Mouse (Mus musculus) liver, embryonic 15.5 days (tissue): ENCODE data around the gene Pcnx3. TPM values are rescaled to one million over a fixed set of nuclear protein-coding genes. Genes with fewer than 3 reads are reported as not detected.

Experiments used
- ATAC-seq: fragments of 200-750 bp; cut with Nextera tagmentation; 2 replicates; pipeline ENCODE4 v1.8.0; 2017; ENCODE audit warnings: moderate number of reproducible peaks, mild to moderate bottlenecking, moderate library complexity; ENCODE audit not compliant: insufficient read depth
- H3K27ac ChIP-seq: fragments of 300-500 bp; sonication (generic); replicated peaks from 2 replicates; pipeline ENCODE4 v1.5.1; 2015; ENCODE audit warnings: mild to moderate bottlenecking, inconsistent platforms
- H3K27me3 ChIP-seq: fragments of 300-500 bp; sonication (generic); 2 replicates; pipeline ENCODE4 v1.6.1; 2015; ENCODE audit warnings: mild to moderate bottlenecking, inconsistent platforms
- H3K36me3 ChIP-seq: fragments of 300-500 bp; sonication (generic); replicated peaks from 2 replicates; pipeline ENCODE4 v1.6.1; 2015; ENCODE audit warnings: moderate library complexity, mild to moderate bottlenecking, inconsistent platforms
- H3K4me1 ChIP-seq: fragments of 300-500 bp; sonication (generic); replicated peaks from 2 replicates; pipeline ENCODE4 v1.6.1; 2015; ENCODE audit warnings: inconsistent platforms
- H3K4me2 ChIP-seq: fragments of 300-500 bp; sonication (generic); 2 replicates; pipeline ENCODE4 v1.6.1; 2015; ENCODE audit warnings: moderate library complexity, mild to moderate bottlenecking, inconsistent platforms
- H3K4me3 ChIP-seq: fragments of 300-500 bp; sonication (generic); replicated peaks from 2 replicates; pipeline ENCODE4 v1.5.1; 2015; ENCODE audit warnings: mild to moderate bottlenecking, inconsistent platforms
- H3K9ac ChIP-seq: fragments of 300-500 bp; sonication (generic); 2 replicates; pipeline ENCODE4 v1.6.1; 2015; ENCODE audit warnings: moderate library complexity, mild to moderate bottlenecking, inconsistent platforms
- H3K9me3 ChIP-seq: fragments of 300-500 bp; sonication (generic); replicated peaks from 2 replicates; pipeline ENCODE4 v1.6.1; 2016; ENCODE audit warnings: inconsistent platforms
- WGBS: fragments of 180-500 bp; shearing (Covaris S2); methylation state at CpG from one replicate; pipeline ENCODE4 v1.1.7; 2015; ENCODE audit warnings: mixed read lengths; ENCODE audit not compliant: insufficient replicate concordance; 5-methylcytosine and 5-hydroxymethylcytosine counted together
- polyA plus RNA-seq: library from polyadenylated mRNA; unstranded; fragments of >200 nt; fragmentation: Nextera tagmentation; extraction: Ambion mirVana; gene quantifications from 2 replicates; pipeline ENCODE4 v1.2.1, GENCODE M21; 2015

The Pcnx3 gene
- polyA plus RNA-seq, 1 experiment from 2014 or later, result 9.2 TPM

DNA sequence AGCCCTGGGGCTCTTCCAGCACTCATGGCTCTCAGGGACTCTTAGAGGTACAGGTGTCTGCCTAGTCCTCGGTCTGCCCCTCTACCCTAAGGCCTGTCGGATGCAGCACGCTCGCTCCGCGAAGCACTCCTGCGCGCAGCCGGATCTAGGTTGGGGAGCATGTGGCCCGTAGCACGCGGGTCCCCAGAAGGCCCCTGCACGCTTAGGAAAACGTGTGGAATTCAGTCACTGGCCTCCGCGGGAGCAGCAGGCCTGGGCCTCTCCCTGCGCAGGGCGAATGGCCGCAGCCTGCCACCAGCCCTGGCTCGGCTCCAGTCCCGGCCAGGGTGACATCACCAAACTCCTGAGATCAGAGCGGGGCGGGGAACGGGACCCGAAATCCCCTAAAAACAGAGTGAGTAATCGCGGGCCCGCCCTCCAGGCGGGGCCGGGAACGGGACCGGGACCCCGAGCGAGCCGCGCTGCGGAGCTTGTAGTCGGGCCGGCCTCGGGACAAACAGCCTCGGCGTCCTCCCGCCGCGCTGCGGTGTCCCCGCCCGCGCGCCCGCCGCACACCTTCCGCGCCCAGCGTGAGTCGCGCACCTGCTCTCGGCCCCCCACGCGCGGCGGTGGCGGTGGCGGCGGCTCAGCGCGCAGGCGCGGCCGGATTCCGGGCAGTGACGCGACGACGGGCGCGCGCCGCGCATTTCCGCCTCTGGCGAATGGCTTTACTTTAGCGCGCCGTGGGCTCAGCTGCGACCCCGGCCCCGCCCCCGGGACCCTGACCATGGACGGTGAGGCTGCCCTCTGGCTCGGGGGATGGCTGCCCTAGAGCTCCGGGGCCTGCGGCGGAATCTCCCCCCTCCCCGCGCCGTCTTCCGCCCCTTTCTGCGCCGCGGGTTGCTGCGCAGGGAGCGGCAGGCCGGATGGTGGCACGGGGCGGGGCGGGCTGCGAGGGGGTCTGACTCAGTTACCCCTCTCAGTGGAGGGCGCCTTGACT lies 51.4 kb downstream of the Pcnx3 start, which contains the start of gene Rela:
Gene Rela (plus strand): TSS at position 415 of the 979 bp plus-strand sequence.
- peaks cover 35% of the 10 kb centered on the region for H3K36me3 ChIP-seq
- H3K9me3 ChIP-seq, result no peaks in the 10 kb centered on the region
- peak within 1 kb of the TSS; percentile 85 for H3K27ac ChIP-seq
- H3K27me3 ChIP-seq, result no peaks in the 10 kb centered on the region
- ATAC-seq, result peak; percentile 81
- peak within 1 kb of the TSS; percentile 84 for H3K4me3 ChIP-seq
- peaks cover 49% of the 10 kb centered on the region for H3K4me1 ChIP-seq
- under 1% methylated on average over 109 of the region's 109 CpGs for WGBS
- peak within 1 kb of the TSS; percentile 82 for H3K9ac ChIP-seq
- peak within 1 kb of the TSS; percentile 97 for H3K4me2 ChIP-seq

GRCm38 (mm10) chr19:5636571-5637041 lies 52.1 kb downstream of the Pcnx3 start:
- peaks cover 27% of the 10 kb centered on the region for H3K36me3 ChIP-seq
- H3K4me3 ChIP-seq, result peak overlapping the region; percentile 84
- 40% methylated on average over 12 of the region's 12 CpGs for WGBS
- H3K4me2 ChIP-seq, result peak overlapping the region; percentile 97
- H3K9me3 ChIP-seq, result no peaks in the 10 kb centered on the region
- peak overlapping the region; percentile 85 for H3K27ac ChIP-seq
- H3K4me1 ChIP-seq, result peaks cover 49% of the 10 kb centered on the region
- ATAC-seq, result no peak
- no peaks in the 10 kb centered on the region for H3K27me3 ChIP-seq
- H3K9ac ChIP-seq, result peak overlapping the region; percentile 82

DNA sequence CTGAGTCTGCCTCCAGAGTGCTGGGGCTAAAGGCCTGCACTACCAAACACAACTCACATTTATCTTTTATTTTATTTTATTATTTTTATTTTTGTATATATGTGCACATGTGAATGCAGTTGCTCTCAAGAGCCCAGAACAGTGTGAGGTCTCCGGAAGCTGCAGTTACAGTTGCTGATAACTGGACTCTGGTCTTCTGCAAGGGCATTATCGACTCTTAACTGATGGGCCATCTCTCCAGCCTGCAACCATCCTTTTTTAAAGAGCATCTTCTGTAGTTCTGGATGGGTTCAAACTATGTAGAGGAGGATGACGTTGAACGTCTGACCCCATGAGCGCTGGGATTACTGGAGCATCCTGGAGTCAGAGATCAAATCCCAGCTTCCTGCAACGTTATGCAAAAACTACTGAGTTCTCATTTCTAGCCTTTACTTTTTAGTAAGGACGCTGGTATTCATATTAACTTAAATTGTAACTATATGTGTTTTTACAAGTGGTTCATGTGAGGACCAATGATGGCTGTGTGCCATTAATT lies 52.6 kb downstream of the Pcnx3 start:
- 62% methylated on average over 7 of the region's 7 CpGs for WGBS
- no peaks in the 10 kb centered on the region for H3K9me3 ChIP-seq
- no peaks in the 10 kb centered on the region for H3K27me3 ChIP-seq
- no peak overlapping the region for H3K9ac ChIP-seq
- peak overlapping the region; percentile 97 for H3K4me2 ChIP-seq
- no peak for ATAC-seq
- peaks cover 22% of the 10 kb centered on the region for H3K36me3 ChIP-seq
- H3K4me3 ChIP-seq, result peak overlapping the region; percentile 84; the same call in 1 of the 2 replicates
- peaks cover 44% of the 10 kb centered on the region for H3K4me1 ChIP-seq
- no peak overlapping the region for H3K27ac ChIP-seq

DNA sequence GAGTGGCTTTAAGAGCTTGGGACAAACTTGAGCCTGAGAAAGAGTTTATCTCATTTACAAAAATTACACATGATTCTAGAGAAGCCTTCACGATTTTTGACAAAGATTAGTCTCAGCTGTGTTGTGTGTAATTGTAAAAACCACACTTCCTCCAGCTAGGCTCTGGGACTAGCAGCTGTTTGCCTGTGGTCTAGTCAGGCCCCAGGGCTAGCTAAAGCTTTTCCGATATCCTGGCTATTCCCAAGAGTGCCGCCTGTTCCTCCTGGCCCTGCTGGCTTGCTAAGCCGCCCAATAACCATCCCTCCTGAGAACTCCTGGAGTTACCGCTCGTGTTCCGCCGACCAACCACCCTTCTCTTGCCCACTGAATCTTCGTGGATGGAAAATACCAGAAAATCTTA lies 56.6 kb downstream of the Pcnx3 start:
- H3K9ac ChIP-seq, result no peak overlapping the region
- H3K27me3 ChIP-seq, result no peaks in the 10 kb centered on the region
- 61% methylated on average over 9 of the region's 9 CpGs for WGBS
- H3K4me3 ChIP-seq, result no peak overlapping the region
- no peaks in the 10 kb centered on the region for H3K9me3 ChIP-seq
- H3K36me3 ChIP-seq, result no peaks in the 10 kb centered on the region
- no peak for ATAC-seq
- H3K27ac ChIP-seq, result no peak overlapping the region
- H3K4me2 ChIP-seq, result no peak overlapping the region
- peaks cover 16% of the 10 kb centered on the region for H3K4me1 ChIP-seq

- no peak overlapping the region for H3K9ac ChIP-seq
- ATAC-seq, result no peak
- no peak overlapping the region for H3K4me2 ChIP-seq
- H3K4me1 ChIP-seq, result no peaks in the 10 kb centered on the region
- H3K27ac ChIP-seq, result no peak overlapping the region
- no peaks in the 10 kb centered on the region for H3K36me3 ChIP-seq
- no peaks in the 10 kb centered on the region for H3K9me3 ChIP-seq
- no peak overlapping the region for H3K4me3 ChIP-seq
- H3K27me3 ChIP-seq, result no peaks in the 10 kb centered on the region
These were observed 58.8 kb downstream of the Pcnx3 start for GRCm38 (mm10) chr19:5629907-5630306.

GRCm38 (mm10) chr19:5625311-5625710 lies 63.4 kb downstream of the Pcnx3 start:
- Histone ChIP-seq H3K27me3 (peaks cover 6% of the 10 kb centered on the region; the same call in 1 of the 2 replicates), H3K4me3 (no peak overlapping the region), H3K9me3 (no peaks in the 10 kb centered on the region), H3K9ac (no peak overlapping the region), H3K36me3 (no peaks in the 10 kb centered on the region), H3K4me2 (no peak overlapping the region), H3K4me1 (no peaks in the 10 kb centered on the region), H3K27ac (no peak overlapping the region)
- 75% methylated on average over 8 of the region's 8 CpGs for WGBS
- no peak for ATAC-seq

GRCm38 (mm10) chr19:5621884-5622283 lies 66.8 kb downstream of the Pcnx3 start:
- ATAC-seq, result no peak
- peaks cover 6% of the 10 kb centered on the region; the same call in 1 of the 2 replicates for H3K27me3 ChIP-seq
- WGBS, result 38% methylated on average over 5 of the region's 5 CpGs
- H3K9ac ChIP-seq, result no peak overlapping the region
- H3K4me1 ChIP-seq, result no peaks in the 10 kb centered on the region
- no peak overlapping the region for H3K4me2 ChIP-seq
- H3K36me3 ChIP-seq, result no peaks in the 10 kb centered on the region
- H3K9me3 ChIP-seq, result no peaks in the 10 kb centered on the region
- H3K27ac ChIP-seq, result no peak overlapping the region
- H3K4me3 ChIP-seq, result no peak overlapping the region

GRCm38 (mm10) chr19:5620007-5620406 lies 68.7 kb downstream of the Pcnx3 start:
- Histone ChIP-seq H3K4me3 (no peak overlapping the region), H3K4me1 (no peaks in the 10 kb centered on the region), H3K27ac (no peak overlapping the region), H3K4me2 (no peak overlapping the region), H3K9ac (no peak overlapping the region), H3K9me3 (no peaks in the 10 kb centered on the region), H3K27me3 (peaks cover 6% of the 10 kb centered on the region; the same call in 1 of the 2 replicates), H3K36me3 (no peaks in the 10 kb centered on the region)
- no peak for ATAC-seq
- 39% methylated on average over 4 of the region's 4 CpGs for WGBS

- 70% methylated on average over 2 of the region's 2 CpGs for WGBS
- ATAC-seq, result no peak
- H3K4me3 ChIP-seq, result no peak overlapping the region
- no peaks in the 10 kb centered on the region for H3K9me3 ChIP-seq
- no peaks in the 10 kb centered on the region for H3K27me3 ChIP-seq
- H3K4me2 ChIP-seq, result no peak overlapping the region
- H3K9ac ChIP-seq, result no peak overlapping the region
- no peak overlapping the region for H3K27ac ChIP-seq
- no peaks in the 10 kb centered on the region for H3K36me3 ChIP-seq
- H3K4me1 ChIP-seq, result peaks cover 39% of the 10 kb centered on the region
These were observed 73.8 kb downstream of the Pcnx3 start for GRCm38 (mm10) chr19:5614953-5615352.
